Mouse (Mus musculus): ENCODE results near the gene Mbtd1.

The Mbtd1 gene

GRCm38 (mm10) chr11:93948887-93949567 lies 63.4 kb downstream of the Mbtd1 start:
- in situ Hi-C loops (cut with MboI), result no loop called here

DNA sequence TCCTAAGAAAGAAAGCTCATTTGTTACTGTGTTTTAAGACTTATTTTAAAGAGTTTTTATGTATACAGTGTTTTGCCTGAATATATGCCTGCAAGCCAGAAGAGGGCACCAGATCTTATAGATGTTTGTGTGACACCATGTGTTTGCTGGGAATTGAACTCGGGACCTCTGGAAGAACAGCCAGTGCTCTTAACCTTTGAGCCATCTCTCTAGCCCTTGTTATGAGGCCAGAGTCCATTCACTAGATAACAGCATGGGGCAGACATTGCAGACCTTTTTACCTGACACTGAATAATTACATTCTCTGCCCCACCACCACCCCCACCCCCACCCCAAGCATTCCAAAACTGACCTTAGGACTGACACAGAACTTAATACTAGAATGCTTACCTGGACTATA lies 64.4 kb downstream of the Mbtd1 start:
- in situ Hi-C loops (cut with MboI), result loop anchor here (25.0 kb wide), 1 partner anchor 137 kb away; no protein-coding TSS in a partner anchor

GRCm38 (mm10) chr11:93952376-93952775 lies 66.7 kb downstream of the Mbtd1 start:
- in situ Hi-C loops (cut with MboI), result loop anchor here (25.0 kb wide), 1 partner anchor 135 kb away; no protein-coding TSS in a partner anchor

DNA sequence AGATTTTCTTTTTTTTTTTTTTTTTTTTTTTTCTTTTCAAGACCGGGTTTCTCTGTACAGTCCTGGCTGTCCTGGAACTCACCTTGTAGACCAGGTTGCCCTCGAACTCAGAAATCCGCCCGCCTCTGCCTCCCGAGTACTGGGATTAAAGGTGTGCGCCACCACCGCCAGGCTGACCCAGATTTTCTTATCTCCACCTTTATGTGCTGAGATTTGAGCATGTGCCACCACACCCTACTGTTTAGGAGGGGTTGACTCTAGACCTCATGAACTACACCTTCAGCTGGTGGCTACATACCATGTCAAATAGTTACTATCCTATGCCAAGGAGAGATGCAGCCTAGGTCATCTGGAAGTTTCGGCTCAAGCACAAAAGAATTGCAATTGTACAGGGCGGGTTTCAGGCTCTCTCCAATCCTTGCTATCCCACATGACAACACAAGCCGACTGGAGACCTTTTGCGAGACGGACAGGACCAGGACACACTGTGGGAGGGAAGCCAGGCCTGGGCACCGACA lies 69.1 kb downstream of the Mbtd1 start:
- in situ Hi-C loops (cut with MboI), result loop anchor here (5.0 to 25.0 kb wide), 2 partner anchors 43 to 133 kb away; partner anchors contain the start of gene Spag9

- in situ Hi-C loops (cut with MboI), result loop anchor here (5.0 to 25.0 kb wide), 2 partner anchors 42 to 132 kb away; partner anchors contain the start of gene Spag9
Measured at GRCm38 (mm10) chr11:93955256-93956150, 69.9 kb downstream of the Mbtd1 start.

GRCm38 (mm10) chr11:93956159-93956558 lies 70.5 kb downstream of the Mbtd1 start, which contains the start of gene Nme2:
Gene Nme2, minus strand, starts transcription at chr11:93956259.
- in situ Hi-C loops (cut with MboI), result loop anchor here (5.0 to 25.0 kb wide), 2 partner anchors 41 to 131 kb away; partner anchors contain the start of gene Spag9

DNA sequence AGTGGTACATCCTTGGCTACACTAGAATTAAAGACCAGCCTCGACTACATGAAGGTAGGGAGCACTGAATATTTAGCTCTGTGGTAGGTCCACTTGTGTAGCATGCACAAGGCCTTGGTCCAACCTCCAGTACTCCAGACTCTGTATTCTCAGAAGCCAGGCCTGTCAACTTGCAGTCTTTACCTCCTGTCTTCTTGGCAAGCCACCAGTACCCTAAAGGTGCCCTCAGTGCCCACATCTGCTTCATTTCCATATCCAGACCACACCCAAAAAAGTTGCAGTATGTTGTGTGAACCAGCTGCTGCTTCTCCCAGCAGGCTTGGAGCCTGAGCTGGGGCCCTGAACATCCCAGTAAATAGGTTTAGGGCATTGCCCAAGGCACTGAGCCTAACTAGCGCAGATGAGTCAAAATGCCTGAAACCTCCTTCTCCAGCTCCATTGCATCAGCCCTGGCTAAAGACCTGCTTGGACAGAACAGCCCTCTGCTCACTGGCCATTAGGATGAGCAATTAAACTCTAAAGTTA lies 71.4 kb downstream of the Mbtd1 start:
- in situ Hi-C loops (cut with MboI), result loop anchor here (5.0 to 25.0 kb wide), 2 partner anchors 40 to 130 kb away; partner anchors contain the start of gene Spag9

DNA sequence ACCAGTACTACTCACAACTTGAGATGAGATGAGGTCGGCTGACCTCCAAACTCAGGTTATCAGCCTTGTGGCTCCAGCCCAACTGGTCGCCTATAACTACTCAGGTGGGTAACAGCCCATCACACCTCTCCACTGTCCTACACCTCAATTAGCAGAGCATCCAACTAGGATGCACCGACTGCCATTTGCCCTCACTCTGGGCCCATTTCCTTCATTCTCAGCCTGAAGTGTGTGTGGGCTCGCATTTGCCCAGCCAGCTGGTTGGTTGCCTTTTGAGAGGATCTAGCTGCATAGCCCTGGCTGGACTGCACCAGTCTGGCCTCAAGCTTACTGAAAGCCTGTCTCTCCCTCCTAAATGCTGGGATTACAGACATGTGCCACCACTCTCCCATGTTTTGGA lies 72.1 kb downstream of the Mbtd1 start:
- in situ Hi-C loops (cut with MboI), result loop anchor here (5.0 to 25.0 kb wide), 2 partner anchors 40 to 130 kb away; partner anchors contain the start of gene Spag9

DNA sequence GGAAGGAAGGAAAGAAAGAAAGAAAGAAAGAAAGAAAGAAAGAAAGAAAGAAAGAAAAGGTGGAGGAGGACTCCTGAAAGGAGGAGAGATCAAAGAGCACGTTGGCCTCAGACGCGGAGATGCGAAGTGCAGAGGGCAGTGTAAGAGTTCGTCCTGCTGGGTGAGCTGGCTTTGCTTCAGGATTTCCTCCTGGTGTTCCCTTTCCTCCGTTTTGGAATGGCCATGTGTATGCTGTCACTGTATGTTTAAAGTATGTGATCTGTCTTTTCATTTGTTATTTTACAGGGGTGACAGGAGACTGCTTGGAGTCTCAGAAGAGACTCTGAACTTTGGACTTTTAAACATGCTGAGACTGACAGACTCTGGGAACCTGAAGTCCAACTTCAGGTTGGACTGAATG lies 75.8 kb downstream of the Mbtd1 start:
- in situ Hi-C loops (cut with MboI), result loop anchor here (25.0 kb wide), 1 partner anchor 126 kb away; no protein-coding TSS in a partner anchor

DNA sequence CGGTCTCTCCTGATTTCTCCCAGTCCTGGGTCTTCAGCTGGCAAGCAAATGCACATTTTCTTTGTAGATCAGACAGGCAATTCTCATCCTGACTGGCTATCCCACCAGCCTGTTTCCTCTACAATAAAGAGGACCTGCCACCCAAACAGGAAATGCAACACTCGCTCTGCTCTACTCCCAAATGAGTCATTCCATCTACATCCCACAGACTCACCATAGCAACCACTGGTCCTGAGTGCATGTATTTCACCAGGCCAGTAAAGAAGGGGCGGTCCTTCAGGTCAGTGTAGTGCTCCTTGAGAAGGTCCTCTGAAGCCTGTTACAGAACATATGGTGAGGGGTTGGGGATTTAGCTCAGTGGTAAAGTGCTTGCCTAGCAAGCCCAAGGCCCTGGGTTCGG lies 77.4 kb downstream of the Mbtd1 start:
- in situ Hi-C loops (cut with MboI), result loop anchor here (25.0 kb wide), 1 partner anchor 124 kb away; no protein-coding TSS in a partner anchor

DNA sequence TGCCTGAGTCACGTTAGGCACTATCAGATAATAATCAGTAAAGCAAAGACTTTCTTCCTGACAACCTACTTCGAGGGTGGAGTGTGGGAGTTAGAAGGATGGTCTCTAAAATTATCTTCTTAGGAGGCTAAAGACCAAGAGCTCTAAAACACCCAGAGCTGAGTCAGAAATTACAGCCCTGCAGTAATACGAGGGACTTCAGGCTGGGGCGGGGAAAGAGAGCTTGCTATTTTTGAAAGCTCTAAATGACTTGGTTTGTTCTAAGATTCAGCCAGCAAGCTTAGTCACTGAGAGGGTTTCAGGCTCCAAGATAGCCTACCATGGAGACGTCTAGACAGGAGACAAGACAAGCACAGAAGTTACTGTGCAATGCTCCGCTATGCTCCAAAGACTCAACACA lies 79.7 kb downstream of the Mbtd1 start:
- in situ Hi-C loops (cut with MboI), result loop anchor here (25.0 kb wide), 1 partner anchor 122 kb away; no protein-coding TSS in a partner anchor

DNA sequence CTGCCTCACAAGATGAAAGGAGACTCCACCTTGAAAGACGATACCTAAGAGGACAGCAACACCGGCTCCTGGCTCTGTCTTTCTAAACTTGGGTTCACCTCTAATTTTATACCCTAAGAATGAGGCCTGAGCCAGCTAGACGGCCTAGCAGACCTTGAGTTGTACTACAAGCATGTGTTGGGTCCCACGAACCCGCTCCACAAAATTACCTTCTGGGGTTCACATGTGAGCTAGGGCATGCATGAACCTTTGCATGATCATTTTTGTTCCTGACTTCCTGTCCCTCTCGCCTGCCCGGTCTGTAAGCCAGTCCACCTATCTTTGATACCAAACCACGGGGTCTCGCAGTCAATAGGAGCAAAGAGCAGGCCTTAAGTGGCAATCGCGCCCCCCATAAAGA lies 81.7 kb downstream of the Mbtd1 start:
- in situ Hi-C loops (cut with MboI), result loop anchor here (25.0 kb wide), 1 partner anchor 120 kb away; no protein-coding TSS in a partner anchor

DNA sequence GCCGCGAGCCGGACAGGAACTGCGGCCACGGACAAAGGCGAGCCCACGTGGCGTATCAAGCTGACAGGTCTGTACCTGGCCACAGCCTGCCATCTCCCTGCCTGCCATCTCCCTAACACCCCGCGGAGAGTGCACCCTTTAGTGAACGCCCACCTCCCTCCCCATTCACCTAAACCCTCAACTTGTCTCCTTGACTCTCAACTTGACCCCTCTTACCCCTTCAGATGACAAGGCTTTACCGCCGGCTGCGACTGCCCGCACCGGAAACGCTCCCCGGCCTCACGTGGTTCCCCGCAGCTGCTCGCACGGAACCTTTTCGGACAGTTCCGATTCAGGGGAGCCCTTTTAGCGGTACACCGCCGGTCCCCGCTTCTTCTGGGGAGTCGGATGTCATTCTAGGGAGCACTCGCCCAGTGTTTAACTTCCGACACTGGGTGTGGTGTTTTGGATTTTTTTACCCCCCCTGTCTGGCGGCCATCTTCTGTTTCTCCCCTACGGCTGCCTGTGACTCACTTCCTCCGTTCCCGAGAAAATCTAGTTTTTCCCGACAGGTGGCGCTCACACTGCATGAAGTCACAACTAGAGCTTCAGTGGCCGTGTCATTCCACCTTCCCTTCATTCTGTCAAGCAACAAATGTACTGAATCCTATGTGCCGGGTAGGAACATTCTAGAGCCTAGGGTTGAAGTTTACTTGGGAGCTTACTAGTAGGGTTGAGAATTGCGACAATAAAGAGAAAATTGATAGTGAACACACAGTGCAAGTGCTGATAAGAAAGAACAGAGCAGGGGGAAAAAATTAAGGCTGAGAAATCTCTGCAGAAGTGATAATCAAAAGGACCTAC lies 82.6 kb downstream of the Mbtd1 start, which contains the start of the genes Gm20390 and Nme1:
Gene Gm20390 (minus strand): TSS at position 289 of the 843 bp plus-strand sequence.
Gene Nme1 (minus strand): TSS at position 517 of the 843 bp plus-strand sequence.
- in situ Hi-C loops (cut with MboI), result loop anchor here (25.0 kb wide), 1 partner anchor 119 kb away; no protein-coding TSS in a partner anchor

GRCm38 (mm10) chr11:93968848-93969128 lies 83.1 kb downstream of the Mbtd1 start:
- in situ Hi-C loops (cut with MboI), result loop anchor here (25.0 kb wide), 1 partner anchor 119 kb away; no protein-coding TSS in a partner anchor

DNA sequence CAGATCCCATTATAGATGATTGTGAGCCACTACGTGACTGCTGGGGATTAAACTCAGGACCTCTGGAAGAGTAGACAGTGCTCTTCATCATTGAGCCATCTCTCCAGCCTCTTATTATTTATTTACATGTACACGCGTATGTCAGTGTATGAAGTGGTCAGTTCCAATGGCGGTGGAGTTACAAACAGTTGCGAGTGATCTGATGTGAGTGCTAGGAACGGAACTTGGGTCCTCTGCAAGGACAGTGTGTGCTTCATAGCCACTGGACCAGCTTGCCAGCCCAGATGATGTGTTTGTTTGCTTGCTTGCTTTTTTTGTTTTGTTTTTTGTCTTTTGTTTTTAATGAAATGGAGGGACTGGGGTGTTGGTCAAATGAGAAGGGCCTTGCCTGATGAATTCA lies 83.5 kb downstream of the Mbtd1 start:
- in situ Hi-C loops (cut with MboI), result loop anchor here (25.0 kb wide), 1 partner anchor 118 kb away; no protein-coding TSS in a partner anchor

- in situ Hi-C loops (cut with MboI), result loop anchor here (25.0 kb wide), 1 partner anchor 118 kb away; no protein-coding TSS in a partner anchor
Measured at GRCm38 (mm10) chr11:93969799-93970198, 84.1 kb downstream of the Mbtd1 start.

- in situ Hi-C loops (cut with MboI), result loop anchor here (25.0 kb wide), 1 partner anchor 114 kb away; no protein-coding TSS in a partner anchor
Measured at GRCm38 (mm10) chr11:93972951-93973350, 87.3 kb downstream of the Mbtd1 start.

- in situ Hi-C loops (cut with MboI), result no loop called here
Measured at GRCm38 (mm10) chr11:93979502-93980049, 93.9 kb downstream of the Mbtd1 start.

DNA sequence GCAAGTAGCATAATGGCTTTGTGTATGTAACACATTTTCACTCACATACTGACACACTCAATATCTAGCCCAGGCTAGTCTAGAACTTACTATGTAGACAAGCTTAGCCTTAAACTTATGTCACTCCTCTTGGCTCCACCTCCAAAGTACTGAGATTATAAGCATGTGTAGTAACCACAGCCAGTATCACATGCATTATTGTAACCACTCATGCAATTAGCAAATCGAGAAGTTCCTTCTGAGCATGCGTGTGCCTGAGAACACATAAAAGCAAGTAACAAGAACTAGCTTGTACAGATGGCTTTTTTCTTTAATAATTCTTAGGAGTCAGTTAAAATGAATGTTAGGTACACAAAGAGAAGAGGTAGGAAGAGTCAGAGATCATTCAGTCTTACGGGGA lies 99.0 kb downstream of the Mbtd1 start:
- in situ Hi-C loops (cut with MboI), result no loop called here

- in situ Hi-C loops (cut with MboI), result no loop called here
Measured at GRCm38 (mm10) chr11:93985265-93985664, 99.6 kb downstream of the Mbtd1 start.

Data from mature B cell (primary cell).